Mouse (Mus musculus) MEL (cell line): ENCODE measurements around the gene Gm12169.

Source experiments
- CTCF ChIP-seq, 3 experiments: IDR thresholded peaks in 2 of 3; conservative IDR thresholded peaks in 1 of 3; 2 replicates each; pipeline ENCODE4 v1.5.1; 2011 to 2012; ENCODE audit warnings: low read length in 3 of 3, low read depth in 2 of 3, mild to moderate bottlenecking in 2 of 3, improper control_type of control experiment in 1 of 3, inconsistent platforms in 1 of 3, mixed read lengths in 1 of 3, moderate library complexity in 1 of 3; ENCODE audit not compliant: control insufficient read depth in 1 of 3, insufficient read depth in 1 of 3, poor library complexity in 1 of 3, severe bottlenecking in 1 of 3
- EP300 ChIP-seq, 2 experiments: IDR thresholded peaks; 2 replicates each; pipeline ENCODE4 v1.6.1; 2011; ENCODE audit warnings: improper control_type of control experiment in 2 of 2, low read length in 2 of 2, low read depth in 1 of 2, mild to moderate bottlenecking in 1 of 2
- GABPA ChIP-seq: IDR thresholded peaks from 2 replicates; pipeline ENCODE4 v1.6.1; 2012; ENCODE audit warnings: low read depth, mild to moderate bottlenecking, inconsistent platforms, low read length, improper control_type of control experiment, moderate library complexity
- GATA1 ChIP-seq: IDR thresholded peaks from 2 replicates; pipeline ENCODE4 v1.6.1; 2011; ENCODE audit warnings: low read depth, low read length, improper control_type of control experiment
- ZC3H11A ChIP-seq: IDR thresholded peaks from 2 replicates; pipeline ENCODE4 v1.6.1; 2012; ENCODE audit warnings: low read depth, mild to moderate bottlenecking, inconsistent platforms, low read length, improper control_type of control experiment
- ZNF384 ChIP-seq: IDR thresholded peaks from 2 replicates; pipeline ENCODE4 v1.6.1; 2012; ENCODE audit warnings: low read depth, mild to moderate bottlenecking, inconsistent platforms, low read length, improper control_type of control experiment

DNA sequence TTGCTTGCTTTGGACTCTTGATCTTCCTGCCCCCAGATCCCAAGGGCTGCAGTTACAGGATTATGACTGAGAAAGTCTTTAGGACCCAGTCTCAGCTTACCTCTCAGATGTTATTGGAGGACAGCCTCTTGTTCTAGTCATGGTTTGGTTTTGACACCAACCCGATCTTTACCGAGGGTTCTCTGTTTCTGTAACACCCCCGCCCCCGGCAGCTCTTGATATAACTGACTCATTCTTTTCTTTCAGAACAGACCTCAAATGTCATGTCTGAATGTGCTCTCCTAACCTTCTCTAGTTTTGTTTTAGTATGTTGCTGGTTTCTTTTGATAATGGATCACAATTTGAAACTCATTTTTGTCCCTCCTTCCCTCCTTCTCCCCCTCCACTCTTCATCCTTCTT is 49.8 kb upstream of the Gm12169 start:
- TF ChIP-seq GATA1 (no peak), EP300 (IDR thresholded peaks at IDR 0.05; ENCODE audit: low read depth in 1 of 2, low read length in 2 of 2) (no peak), GABPA (no peak), ZC3H11A (no peak), ZNF384 (no peak), CTCF (IDR thresholded peaks at IDR 0.05 in 2 of 3, conservative IDR thresholded peaks at IDR 0.05 in 1 of 3; ENCODE audit: control insufficient read depth in 1 of 3, insufficient read depth in 1 of 3, low read depth in 2 of 3, low read length in 3 of 3, poor library complexity in 1 of 3, severe bottlenecking in 1 of 3) (no peak)
